Mouse (Mus musculus) hindbrain, embryonic 15.5 days (tissue): ENCODE data around the gene Ttll6. TPM values are rescaled to one million over a fixed set of nuclear protein-coding genes. Genes with fewer than 3 reads are reported as not detected.

Experiments
- ATAC-seq: fragments of 200-750 bp; cut with Nextera tagmentation; 2 replicates; pipeline ENCODE4 v1.8.0; 2017; ENCODE audit warnings: low read depth, moderate number of reproducible peaks, moderate TSS enrichment; ENCODE audit not compliant: low FRiP score
- H3K27ac ChIP-seq: fragments of 300-500 bp; sonication (generic); replicated peaks from 2 replicates; pipeline ENCODE4 v1.5.1; 2015; ENCODE audit warnings: mild to moderate bottlenecking, inconsistent platforms
- H3K27me3 ChIP-seq: fragments of 300-500 bp; sonication (generic); 2 replicates; pipeline ENCODE4 v1.6.1; 2015; ENCODE audit warnings: control low read depth, inconsistent platforms
- H3K36me3 ChIP-seq: fragments of 300-500 bp; sonication (generic); 2 replicates; pipeline ENCODE4 v1.6.1; 2015; ENCODE audit warnings: control low read depth, inconsistent platforms
- H3K4me1 ChIP-seq: fragments of 300-500 bp; sonication (generic); replicated peaks from 2 replicates; pipeline ENCODE4 v1.6.1; 2015; ENCODE audit warnings: control low read depth, inconsistent platforms
- H3K4me2 ChIP-seq: fragments of 300-500 bp; sonication (generic); 2 replicates; pipeline ENCODE4 v1.6.1; 2015; ENCODE audit warnings: moderate library complexity, mild to moderate bottlenecking, inconsistent platforms
- H3K4me3 ChIP-seq: fragments of 300-500 bp; sonication (generic); 2 replicates; pipeline ENCODE4 v1.5.1; 2015; ENCODE audit warnings: mild to moderate bottlenecking, inconsistent platforms
- H3K9ac ChIP-seq: fragments of 300-500 bp; sonication (generic); 2 replicates; pipeline ENCODE4 v1.6.1; 2015; ENCODE audit warnings: inconsistent platforms
- H3K9me3 ChIP-seq: fragments of 300-500 bp; sonication (generic); 2 replicates; pipeline ENCODE4 v1.6.1; 2016; ENCODE audit warnings: control low read depth, inconsistent platforms
- WGBS: fragments of 180-500 bp; shearing (Covaris S2); methylation state at CpG from one replicate; pipeline ENCODE4 v1.1.7; 2015; 5-methylcytosine and 5-hydroxymethylcytosine counted together
- polyA plus RNA-seq: library from polyadenylated mRNA; unstranded; fragments of >200 nt; fragmentation: Nextera tagmentation; extraction: Ambion mirVana; gene quantifications from 2 replicates; pipeline ENCODE4 v1.2.1, GENCODE M21; 2015

Gene Ttll6
- polyA plus RNA-seq, 1 experiment from 2014 or later: 0.43 TPM

- Histone ChIP-seq H3K9me3 (no peaks in the 10 kb centered on the region), H3K36me3 (no peaks in the 10 kb centered on the region), H3K4me3 (no peak overlapping the region), H3K4me2 (no peak overlapping the region), H3K27me3 (peaks cover 100% of the 10 kb centered on the region), H3K9ac (no peak overlapping the region), H3K27ac (no peak overlapping the region), H3K4me1 (no peaks in the 10 kb centered on the region)
- WGBS: 2% methylated on average over 20 of the region's 20 CpGs
- no peak for ATAC-seq
These were observed 37.3 kb downstream of the Ttll6 start for GRCm38 (mm10) chr11:96170711-96171379.

GRCm38 (mm10) chr11:96171601-96172000 is 38.0 kb downstream of the Ttll6 start:
- peaks cover 100% of the 10 kb centered on the region for H3K27me3 ChIP-seq
- 5% methylated on average over 3 of the region's 3 CpGs for WGBS

GRCm38 (mm10) chr11:96172511-96173287 is 39.1 kb downstream of the Ttll6 start:
- no peaks in the 10 kb centered on the region for H3K4me1 ChIP-seq
- H3K9ac ChIP-seq: no peak overlapping the region
- no peaks in the 10 kb centered on the region for H3K9me3 ChIP-seq
- H3K36me3 ChIP-seq: no peaks in the 10 kb centered on the region
- H3K27me3 ChIP-seq: peaks cover 98% of the 10 kb centered on the region
- H3K4me2 ChIP-seq: no peak overlapping the region
- no peak overlapping the region for H3K27ac ChIP-seq
- H3K4me3 ChIP-seq: no peak overlapping the region
- ATAC-seq: no peak
- under 1% methylated on average over 25 of the region's 25 CpGs for WGBS

More at GRCm38 (mm10) chr11:96171601-96172000, 38.0 kb downstream of the Ttll6 start:
- Histone ChIP-seq H3K9me3 (no peaks in the 10 kb centered on the region), H3K4me2 (no peak overlapping the region), H3K36me3 (no peaks in the 10 kb centered on the region), H3K4me3 (no peak overlapping the region), H3K4me1 (no peaks in the 10 kb centered on the region), H3K27ac (no peak overlapping the region), H3K9ac (no peak overlapping the region)
- no peak for ATAC-seq

- no peaks in the 10 kb centered on the region for H3K4me1 ChIP-seq
- H3K36me3 ChIP-seq: no peaks in the 10 kb centered on the region
- H3K4me2 ChIP-seq: no peak overlapping the region
- H3K27me3 ChIP-seq: peaks cover 98% of the 10 kb centered on the region
- H3K4me3 ChIP-seq: no peak overlapping the region
- H3K9ac ChIP-seq: no peak overlapping the region
- no peak for ATAC-seq
- H3K9me3 ChIP-seq: no peaks in the 10 kb centered on the region
- no peak overlapping the region for H3K27ac ChIP-seq
- WGBS: under 1% methylated on average over 16 of the region's 16 CpGs
These were observed 39.8 kb downstream of the Ttll6 start for GRCm38 (mm10) chr11:96173288-96173840.

- H3K4me3 ChIP-seq: no peak overlapping the region
- H3K4me1 ChIP-seq: no peaks in the 10 kb centered on the region
- no peaks in the 10 kb centered on the region for H3K36me3 ChIP-seq
- H3K4me2 ChIP-seq: no peak overlapping the region
- WGBS: 2% methylated on average over 6 of the region's 6 CpGs
- no peak overlapping the region for H3K27ac ChIP-seq
- no peaks in the 10 kb centered on the region for H3K9me3 ChIP-seq
- H3K9ac ChIP-seq: no peak overlapping the region
- ATAC-seq: no peak
- peaks cover 97% of the 10 kb centered on the region for H3K27me3 ChIP-seq
These were observed 41.3 kb downstream of the Ttll6 start for GRCm38 (mm10) chr11:96174881-96175280.

- WGBS: under 1% methylated on average over 17 of the region's 17 CpGs
- Histone ChIP-seq H3K9me3 (no peaks in the 10 kb centered on the region), H3K27me3 (peaks cover 97% of the 10 kb centered on the region), H3K4me2 (no peak overlapping the region), H3K4me3 (no peak overlapping the region), H3K27ac (no peak overlapping the region), H3K36me3 (no peaks in the 10 kb centered on the region), H3K9ac (no peak overlapping the region), H3K4me1 (no peaks in the 10 kb centered on the region)
- ATAC-seq: no peak
These were observed 41.9 kb downstream of the Ttll6 start for GRCm38 (mm10) chr11:96175511-96175910.

- Histone ChIP-seq H3K36me3 (no peaks in the 10 kb centered on the region), H3K9me3 (no peaks in the 10 kb centered on the region), H3K9ac (no peak overlapping the region), H3K27me3 (peaks cover 97% of the 10 kb centered on the region), H3K27ac (no peak overlapping the region), H3K4me2 (no peak overlapping the region), H3K4me1 (no peaks in the 10 kb centered on the region), H3K4me3 (no peak overlapping the region)
- 3% methylated on average over 9 of the region's 9 CpGs for WGBS
- no peak for ATAC-seq
These were observed 42.5 kb downstream of the Ttll6 start for GRCm38 (mm10) chr11:96175951-96176530.

GRCm38 (mm10) chr11:96176841-96177240 is 43.3 kb downstream of the Ttll6 start:
- Histone ChIP-seq H3K4me3 (no peak overlapping the region), H3K9ac (no peak overlapping the region), H3K4me1 (no peaks in the 10 kb centered on the region), H3K36me3 (no peaks in the 10 kb centered on the region), H3K9me3 (no peaks in the 10 kb centered on the region), H3K27me3 (peaks cover 97% of the 10 kb centered on the region), H3K4me2 (no peak overlapping the region), H3K27ac (no peak overlapping the region)
- ATAC-seq: no peak
- WGBS: 1% methylated on average over 10 of the region's 10 CpGs

GRCm38 (mm10) chr11:96177546-96178174 is 44.1 kb downstream of the Ttll6 start:
- H3K27ac ChIP-seq: no peak overlapping the region
- no peak overlapping the region for H3K4me2 ChIP-seq
- no peak overlapping the region for H3K4me3 ChIP-seq
- no peak for ATAC-seq
- H3K9me3 ChIP-seq: peaks cover 2% of the 10 kb centered on the region
- peaks cover 97% of the 10 kb centered on the region for H3K27me3 ChIP-seq
- no peak overlapping the region for H3K9ac ChIP-seq
- no peaks in the 10 kb centered on the region for H3K4me1 ChIP-seq
- WGBS: under 1% methylated on average over 27 of the region's 27 CpGs
- H3K36me3 ChIP-seq: no peaks in the 10 kb centered on the region

- no peak for ATAC-seq
- Histone ChIP-seq H3K4me1 (no peaks in the 10 kb centered on the region), H3K27ac (no peak overlapping the region), H3K9me3 (peaks cover 5% of the 10 kb centered on the region), H3K4me2 (no peak overlapping the region), H3K4me3 (no peak overlapping the region), H3K27me3 (peaks cover 97% of the 10 kb centered on the region), H3K9ac (no peak overlapping the region), H3K36me3 (no peaks in the 10 kb centered on the region)
- WGBS: 1% methylated on average over 8 of the region's 8 CpGs
These were observed 44.8 kb downstream of the Ttll6 start for GRCm38 (mm10) chr11:96178356-96178755.

GRCm38 (mm10) chr11:96178911-96179503 is 45.4 kb downstream of the Ttll6 start:
- H3K27ac ChIP-seq: no peak overlapping the region
- H3K36me3 ChIP-seq: no peaks in the 10 kb centered on the region
- no peak overlapping the region for H3K4me3 ChIP-seq
- H3K9me3 ChIP-seq: peaks cover 5% of the 10 kb centered on the region
- no peak for ATAC-seq
- no peaks in the 10 kb centered on the region for H3K4me1 ChIP-seq
- H3K9ac ChIP-seq: no peak overlapping the region
- H3K4me2 ChIP-seq: no peak overlapping the region
- WGBS: 0% methylated on average over 6 of the region's 6 CpGs
- H3K27me3 ChIP-seq: peaks cover 97% of the 10 kb centered on the region
